8 mouse cellular contexts compared by ENCODE assay signal in the genomic region with DNA sequence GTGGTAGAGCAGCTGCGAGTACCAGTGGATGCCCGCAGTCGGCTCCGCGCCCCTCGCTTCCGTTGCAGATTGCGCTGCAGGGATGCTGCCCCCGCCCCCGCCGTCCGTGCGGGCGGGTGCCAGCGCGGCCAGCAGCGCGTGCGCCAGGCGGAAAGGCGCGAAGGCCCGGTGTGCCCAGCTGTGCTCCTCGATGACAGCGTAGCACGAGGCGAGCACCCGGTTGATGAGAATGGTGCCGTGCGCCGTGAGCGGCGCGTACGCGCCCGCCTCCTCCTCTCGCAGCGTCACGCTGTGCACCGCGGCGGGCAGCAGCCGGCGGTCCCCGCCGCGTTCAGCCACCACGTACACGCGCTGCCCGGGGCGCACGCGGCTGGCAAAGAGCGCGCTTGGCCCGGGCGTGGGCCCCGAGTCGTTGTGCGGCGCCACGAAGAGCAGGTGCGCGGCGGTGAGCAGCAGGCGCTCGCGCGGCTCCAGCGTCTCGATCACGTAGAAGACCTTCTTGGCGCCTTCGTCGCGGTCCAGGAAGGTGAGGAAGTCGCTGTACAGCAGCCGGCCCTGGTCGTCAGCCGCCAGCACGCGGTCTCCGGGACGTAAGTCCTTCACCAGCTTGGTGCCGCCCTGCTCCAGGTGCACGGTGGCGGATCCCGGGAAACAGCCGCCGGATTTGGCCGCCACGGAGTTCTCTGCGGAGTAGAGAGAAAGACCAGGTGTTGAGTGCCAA. TPM values are rescaled to one million over a fixed set of nuclear protein-coding genes. Genes with fewer than 3 reads are reported as not detected.
DNase-seq lines count a peak whose midpoint lies in the region; ATAC-seq and TF ChIP-seq lines count a peak whose summit lies in the region.

No protein-coding gene starts in this region.

- peak; percentile 84 for ATAC-seq in forebrain, postnatal 0 days
- ATAC-seq in liver, postnatal 0 days = no peak
- no peak for ATAC-seq in stomach, embryonic 16.5 days (ENCODE audit: insufficient read depth, low FRiP score)
- ATAC-seq in erythroid progenitor cell, adult 5-6 weeks (replicated peaks; ENCODE audit: low FRiP score, poor library complexity, severe bottlenecking) = no peak

- peaks cover 72% of the 10 kb centered on the region for H3K27me3 ChIP-seq in forebrain, postnatal 0 days (ENCODE audit: insufficient read depth, low read length)
- H3K27me3 ChIP-seq in liver, postnatal 0 days (ENCODE audit: insufficient read depth, low read length) = peaks cover 70% of the 10 kb centered on the region
- H3K27me3 ChIP-seq in stomach, embryonic 16.5 days (ENCODE audit: control insufficient read depth, insufficient read depth, low read length) = peaks cover 72% of the 10 kb centered on the region

- H3K27ac ChIP-seq in forebrain, postnatal 0 days (ENCODE audit: low read depth, low read length) = no peak overlapping the region
- no peak overlapping the region for H3K27ac ChIP-seq in liver, postnatal 0 days (ENCODE audit: low read depth)
- no peak overlapping the region for H3K27ac ChIP-seq in stomach, embryonic 16.5 days (ENCODE audit: low read length)

- H3K9ac ChIP-seq in forebrain, postnatal 0 days = peak overlapping the region; percentile 35; the same call in 1 of the 2 replicates
- H3K9ac ChIP-seq in liver, postnatal 0 days (replicated peaks) = no peak overlapping the region
- peak overlapping the region; percentile 56 for H3K9ac ChIP-seq in stomach, embryonic 16.5 days (ENCODE audit: low read length)

- peaks cover 3% of the 10 kb centered on the region; the same call in 1 of the 2 replicates for H3K4me1 ChIP-seq in forebrain, postnatal 0 days (ENCODE audit: insufficient read depth)
- H3K4me1 ChIP-seq in liver, postnatal 0 days (ENCODE audit: insufficient read depth) = no peaks in the 10 kb centered on the region
- peaks cover 18% of the 10 kb centered on the region for H3K4me1 ChIP-seq in stomach, embryonic 16.5 days (ENCODE audit: control insufficient read depth, insufficient read depth, low read length)

- no peaks in the 10 kb centered on the region for H3K9me3 ChIP-seq in forebrain, postnatal 0 days (ENCODE audit: low read length)
- H3K9me3 ChIP-seq in liver, postnatal 0 days (ENCODE audit: low read length) = no peaks in the 10 kb centered on the region
- no peaks in the 10 kb centered on the region for H3K9me3 ChIP-seq in stomach, embryonic 16.5 days (replicated peaks; ENCODE audit: control insufficient read depth, low read length)

- peak; percentile 24 to 35 for DNase-seq in left cerebral cortex, postnatal 25 days (ENCODE audit: low spot score in 2 of 2)
- DNase-seq in left cerebral cortex, adult 11 months (ENCODE audit: low spot score) = no peak
- peak; percentile 39 for DNase-seq in embryo, embryonic 11 days
- DNase-seq in forebrain, postnatal 0 days = peak; percentile 69
- no peak for DNase-seq in liver, postnatal 0 days
- DNase-seq in B cell, adult 2 months = no peak

- H3K4me3 ChIP-seq in forebrain, postnatal 0 days (ENCODE audit: low read depth, low read length) = peak overlapping the region; percentile 44
- H3K4me3 ChIP-seq in liver, postnatal 0 days (ENCODE audit: low read depth, low read length) = no peak overlapping the region
- H3K4me3 ChIP-seq in stomach, embryonic 16.5 days (replicated peaks; ENCODE audit: low read length) = peak overlapping the region; percentile 39

- H3K4me2 ChIP-seq in forebrain, postnatal 0 days (ENCODE audit: low read depth) = peak overlapping the region; percentile 76
- H3K4me2 ChIP-seq in liver, postnatal 0 days (ENCODE audit: low read depth, low read length) = 0 out of 2 replicates have a peak overlapping the region, but pooled peaks have one; percentile 6
- H3K4me2 ChIP-seq in stomach, embryonic 16.5 days (ENCODE audit: low read depth, low read length) = peak overlapping the region; percentile 52

- TF ChIP-seq CTCF in forebrain, postnatal 0 days (IDR thresholded peaks at IDR 0.05; ENCODE audit: low read depth) = no peak
- TF ChIP-seq CTCF in liver, postnatal 0 days (IDR thresholded peaks at IDR 0.05; ENCODE audit: low read depth) = no peak

- no peak for TF ChIP-seq EP300 in liver, postnatal 0 days (IDR thresholded peaks at IDR 0.05; ENCODE audit: low read depth)

- WGBS in forebrain, postnatal 0 days = 2% methylated on average over 89 of the region's 95 CpGs
- 3% methylated on average over 84 of the region's 95 CpGs for WGBS in liver, postnatal 0 days (ENCODE audit: insufficient replicate concordance)
- WGBS in stomach, embryonic 16.5 days = 2% methylated on average over 86 of the region's 95 CpGs

- intact Hi-C loops in left cerebral cortex, postnatal 25 days (cut with DNase I) = loop anchor here (10.0 kb wide), 1 partner anchor 877 kb away; no protein-coding TSS in a partner anchor

- H3K36me3 ChIP-seq in forebrain, postnatal 0 days (ENCODE audit: insufficient read depth) = no peaks in the 10 kb centered on the region
- H3K36me3 ChIP-seq in liver, postnatal 0 days (replicated peaks; ENCODE audit: insufficient read depth, low read length) = no peaks in the 10 kb centered on the region
- no peaks in the 10 kb centered on the region for H3K36me3 ChIP-seq in stomach, embryonic 16.5 days (ENCODE audit: control insufficient read depth, insufficient read depth, low read length)

RNA-seq across cellular contexts. Expression of a gene that starts 9.0 kb away (rescaled TPM):
- total RNA-seq in left cerebral cortex, postnatal 25 days (2021) = 1 to 10 TPM; 3.1 to 3.5 TPM
- total RNA-seq in forebrain, postnatal 0 days (2014; rRNA removed) = 1.7 and 3.0 TPM in 2 replicates
- polyA plus RNA-seq in forebrain, postnatal 0 days (2015; fragmentation: Nextera tagmentation; extraction: Ambion mirVana) = 0.33 and 0.65 TPM in 2 replicates
- polyA plus RNA-seq in liver, postnatal 0 days (2015; fragmentation: Nextera tagmentation; extraction: Ambion mirVana) = not detected in 2 replicates
- 3.4 and 4.1 TPM in 2 replicates for polyA plus RNA-seq in stomach, embryonic 16.5 days (2015; fragmentation: Nextera tagmentation; extraction: Ambion mirVana)
- total RNA-seq in erythroid progenitor cell, adult 5-6 weeks (2015; ENCODE audit: low replicate concordance) = not detected in 2 replicates
- not detected in 2 replicates for total RNA-seq in erythroid progenitor cell, adult 5-6 weeks (2017; ENCODE audit: low replicate concordance)

Comparison
In these comparisons a context has a peak if more than half of its experiments do, and no peak if none do; other contexts are left out.
1. DNase-seq: peak in left cerebral cortex, postnatal 25 days (2 of 2), embryo, embryonic 11 days (single experiment) and forebrain, postnatal 0 days (single experiment); none in left cerebral cortex, adult 11 months (single experiment), liver, postnatal 0 days (single experiment) and B cell, adult 2 months (0 of 2).
2. H3K4me2 ChIP-seq: peak in every context shown above with its lines; median percentile 76 in forebrain, postnatal 0 days; 52 in stomach, embryonic 16.5 days; 6 in liver, postnatal 0 days.